Mouse (Mus musculus): ENCODE measurements around the gene Btg1-ps1. TPM values are rescaled to one million over a fixed set of nuclear protein-coding genes. Genes with fewer than 3 reads are reported as not detected.
"Not testable (repeated sequence)": the region's sequence is repeated elsewhere in the genome, so short reads cannot be mapped to it uniquely, and the experiment has no call there.

Btg1-ps1 gene
- polyA plus RNA-seq (2015; fragmentation: Nextera tagmentation; extraction: Ambion mirVana) = not detected in 2 replicates

GRCm38 (mm10) chrX:38018597-38018996, at the start of gene Btg1-ps1:
Btg1-ps1 (minus strand) TSS chrX:38018815.
- not testable (repeated sequence) for H3K4me1 ChIP-seq (replicated peaks; ENCODE audit: control insufficient read depth, insufficient read depth, low read length); H3K4me3 ChIP-seq (ENCODE audit: low read depth, low read length); H3K9ac ChIP-seq (ENCODE audit: low read depth, low read length); H3K27me3 ChIP-seq (replicated peaks; ENCODE audit: control insufficient read depth, insufficient read depth, low read length); ATAC-seq; H3K27ac ChIP-seq (ENCODE audit: low read depth, low read length); H3K9me3 ChIP-seq (ENCODE audit: control insufficient read depth); H3K4me2 ChIP-seq (replicated peaks; ENCODE audit: low read depth); H3K36me3 ChIP-seq (ENCODE audit: control insufficient read depth, insufficient read depth)

GRCm38 (mm10) chrX:38066175-38066574, 47.6 kb upstream of the Btg1-ps1 start, which contains the start of gene Rhox10:
Rhox10 (plus strand) TSS chrX:38066475.
- Histone ChIP-seq H3K4me2 (replicated peaks; ENCODE audit: low read depth) (no peak within 1 kb of the TSS), H3K36me3 (ENCODE audit: control insufficient read depth, insufficient read depth) (no peaks in the 10 kb centered on the region), H3K9me3 (ENCODE audit: control insufficient read depth) (no peaks in the 10 kb centered on the region), H3K9ac (ENCODE audit: low read depth, low read length) (no peak within 1 kb of the TSS), H3K4me1 (replicated peaks; ENCODE audit: control insufficient read depth, insufficient read depth, low read length) (no peaks in the 10 kb centered on the region), H3K27ac (ENCODE audit: low read depth, low read length) (no peak within 1 kb of the TSS), H3K27me3 (replicated peaks; ENCODE audit: control insufficient read depth, insufficient read depth, low read length) (no peaks in the 10 kb centered on the region), H3K4me3 (ENCODE audit: low read depth, low read length) (no peak within 1 kb of the TSS)
- 87% methylated on average over 11 of the region's 11 CpGs for WGBS
- TF ChIP-seq CTCF (IDR thresholded peaks at IDR 0.05; ENCODE audit: low read depth) = no peak
- no peak for ATAC-seq

- 0% methylated on average over 1 of the region's 1 CpGs for WGBS
- ATAC-seq = no peak
- H3K36me3 ChIP-seq (ENCODE audit: control insufficient read depth, insufficient read depth) = no peaks in the 10 kb centered on the region
Measured at GRCm38 (mm10) chrX:38061544-38061943, 42.9 kb upstream of the Btg1-ps1 start.

GRCm38 (mm10) chrX:38043014-38043413, 24.4 kb upstream of the Btg1-ps1 start, which contains the start of gene Btg1-ps2:
Btg1-ps2 (minus strand) TSS chrX:38043114.
- not testable (repeated sequence) for H3K9ac ChIP-seq (ENCODE audit: low read depth, low read length); H3K4me2 ChIP-seq (replicated peaks; ENCODE audit: low read depth); ATAC-seq; H3K27ac ChIP-seq (ENCODE audit: low read depth, low read length); H3K27me3 ChIP-seq (replicated peaks; ENCODE audit: control insufficient read depth, insufficient read depth, low read length); H3K4me3 ChIP-seq (ENCODE audit: low read depth, low read length); H3K9me3 ChIP-seq (ENCODE audit: control insufficient read depth); H3K4me1 ChIP-seq (replicated peaks; ENCODE audit: control insufficient read depth, insufficient read depth, low read length); H3K36me3 ChIP-seq (ENCODE audit: control insufficient read depth, insufficient read depth)

More at GRCm38 (mm10) chrX:38061544-38061943, 42.9 kb upstream of the Btg1-ps1 start:
- Histone ChIP-seq H3K4me3 (ENCODE audit: low read depth, low read length) (no peak overlapping the region), H3K27ac (ENCODE audit: low read depth, low read length) (no peak overlapping the region), H3K4me2 (replicated peaks; ENCODE audit: low read depth) (no peak overlapping the region), H3K9ac (ENCODE audit: low read depth, low read length) (no peak overlapping the region), H3K27me3 (replicated peaks; ENCODE audit: control insufficient read depth, insufficient read depth, low read length) (no peaks in the 10 kb centered on the region), H3K9me3 (ENCODE audit: control insufficient read depth) (no peaks in the 10 kb centered on the region), H3K4me1 (replicated peaks; ENCODE audit: control insufficient read depth, insufficient read depth, low read length) (no peaks in the 10 kb centered on the region)
- peak; percentile 62 for TF ChIP-seq CTCF (IDR thresholded peaks at IDR 0.05; ENCODE audit: low read depth)

- WGBS = 93% methylated on average over 5 of the region's 5 CpGs
- Histone ChIP-seq H3K27ac (ENCODE audit: low read depth, low read length) (no peak overlapping the region), H3K27me3 (replicated peaks; ENCODE audit: control insufficient read depth, insufficient read depth, low read length) (no peaks in the 10 kb centered on the region), H3K4me3 (ENCODE audit: low read depth, low read length) (no peak overlapping the region), H3K36me3 (ENCODE audit: control insufficient read depth, insufficient read depth) (no peaks in the 10 kb centered on the region), H3K4me1 (replicated peaks; ENCODE audit: control insufficient read depth, insufficient read depth, low read length) (no peaks in the 10 kb centered on the region), H3K9me3 (ENCODE audit: control insufficient read depth) (no peaks in the 10 kb centered on the region), H3K4me2 (replicated peaks; ENCODE audit: low read depth) (no peak overlapping the region), H3K9ac (ENCODE audit: low read depth, low read length) (no peak overlapping the region)
- TF ChIP-seq CTCF (IDR thresholded peaks at IDR 0.05; ENCODE audit: low read depth) = no peak
- ATAC-seq = no peak
Measured at GRCm38 (mm10) chrX:38039666-38040065, 21.1 kb upstream of the Btg1-ps1 start.

- H3K27me3 ChIP-seq (replicated peaks; ENCODE audit: control insufficient read depth, insufficient read depth, low read length) = no peaks in the 10 kb centered on the region
- no peak for TF ChIP-seq CTCF (IDR thresholded peaks at IDR 0.05; ENCODE audit: low read depth)
- no peaks in the 10 kb centered on the region for H3K36me3 ChIP-seq (ENCODE audit: control insufficient read depth, insufficient read depth)
- H3K4me3 ChIP-seq (ENCODE audit: low read depth, low read length) = no peak overlapping the region
- WGBS = 59% methylated on average over 2 of the region's 2 CpGs
- H3K4me2 ChIP-seq (replicated peaks; ENCODE audit: low read depth) = no peak overlapping the region
- H3K4me1 ChIP-seq (replicated peaks; ENCODE audit: control insufficient read depth, insufficient read depth, low read length) = no peaks in the 10 kb centered on the region
- no peak overlapping the region for H3K27ac ChIP-seq (ENCODE audit: low read depth, low read length)
- no peak overlapping the region for H3K9ac ChIP-seq (ENCODE audit: low read depth, low read length)
- no peak for ATAC-seq
- no peaks in the 10 kb centered on the region for H3K9me3 ChIP-seq (ENCODE audit: control insufficient read depth)
Measured at GRCm38 (mm10) chrX:38033841-38034240, 15.2 kb upstream of the Btg1-ps1 start.

GRCm38 (mm10) chrX:38008756-38009155, 9.9 kb downstream of the Btg1-ps1 start:
- ATAC-seq = no peak
- no peaks in the 10 kb centered on the region for H3K9me3 ChIP-seq (ENCODE audit: control insufficient read depth)
- no peak overlapping the region for H3K27ac ChIP-seq (ENCODE audit: low read depth, low read length)
- no peak overlapping the region for H3K9ac ChIP-seq (ENCODE audit: low read depth, low read length)
- H3K36me3 ChIP-seq (ENCODE audit: control insufficient read depth, insufficient read depth) = no peaks in the 10 kb centered on the region
- H3K4me2 ChIP-seq (replicated peaks; ENCODE audit: low read depth) = no peak overlapping the region
- no peak for TF ChIP-seq CTCF (IDR thresholded peaks at IDR 0.05; ENCODE audit: low read depth)
- H3K4me1 ChIP-seq (replicated peaks; ENCODE audit: control insufficient read depth, insufficient read depth, low read length) = no peaks in the 10 kb centered on the region
- no peaks in the 10 kb centered on the region for H3K27me3 ChIP-seq (replicated peaks; ENCODE audit: control insufficient read depth, insufficient read depth, low read length)
- no peak overlapping the region for H3K4me3 ChIP-seq (ENCODE audit: low read depth, low read length)
- 51% methylated on average over 2 of the region's 2 CpGs for WGBS

Other genes starting within 250 kb of the Btg1-ps1 start
- gene Rhox5, start 214.0 kb downstream of the Btg1-ps1 start, polyA plus RNA-seq (2015; fragmentation: Nextera tagmentation; extraction: Ambion mirVana) = 0.51 and 0.85 TPM in 2 replicates
- gene Rhox6, start 191.9 kb downstream of the Btg1-ps1 start, polyA plus RNA-seq (2015; fragmentation: Nextera tagmentation; extraction: Ambion mirVana) = not detected in 2 replicates
- not detected in 2 replicates for gene Rhox7a, start 187.1 kb downstream of the Btg1-ps1 start, polyA plus RNA-seq (2015; fragmentation: Nextera tagmentation; extraction: Ambion mirVana)
- not detected in 2 replicates for gene Rhox8, start 139.9 kb downstream of the Btg1-ps1 start, polyA plus RNA-seq (2015; fragmentation: Nextera tagmentation; extraction: Ambion mirVana)
- not detected in 2 replicates for gene Rhox7b, start 121.6 kb downstream of the Btg1-ps1 start, polyA plus RNA-seq (2015; fragmentation: Nextera tagmentation; extraction: Ambion mirVana)
- gene Rhox9, start 117.0 kb downstream of the Btg1-ps1 start, polyA plus RNA-seq (2015; fragmentation: Nextera tagmentation; extraction: Ambion mirVana) = not detected in 2 replicates
- gene Btg1-ps2, start 24.3 kb upstream of the Btg1-ps1 start, polyA plus RNA-seq (2015; fragmentation: Nextera tagmentation; extraction: Ambion mirVana) = not detected in 2 replicates
- not detected in 2 replicates for gene Rhox10, start 47.7 kb upstream of the Btg1-ps1 start, polyA plus RNA-seq (2015; fragmentation: Nextera tagmentation; extraction: Ambion mirVana)
- not detected in 2 replicates for gene Rhox11, start 66.3 kb upstream of the Btg1-ps1 start, polyA plus RNA-seq (2015; fragmentation: Nextera tagmentation; extraction: Ambion mirVana)
- gene Rhox12, start 92.1 kb upstream of the Btg1-ps1 start, polyA plus RNA-seq (2015; fragmentation: Nextera tagmentation; extraction: Ambion mirVana) = not detected in 2 replicates
- gene Rhox13, start 102.4 kb upstream of the Btg1-ps1 start, polyA plus RNA-seq (2015; fragmentation: Nextera tagmentation; extraction: Ambion mirVana) = not detected in 2 replicates
- gene Zbtb33, start 171.0 kb upstream of the Btg1-ps1 start, polyA plus RNA-seq (2015; fragmentation: Nextera tagmentation; extraction: Ambion mirVana) = 2.7 and 2.8 TPM in 2 replicates
- gene Tmem255a, start 233.6 kb upstream of the Btg1-ps1 start, polyA plus RNA-seq (2015; fragmentation: Nextera tagmentation; extraction: Ambion mirVana) = 7.6 and 8.7 TPM in 2 replicates

All from intestine, postnatal 0 days (tissue).